Mouse (Mus musculus) ES-E14 (cell line): ENCODE results near the gene Cacna1d.

ENCODE experiments used
- CHD2 ChIP-seq: IDR thresholded peaks from 2 replicates; pipeline ENCODE4 v1.6.1; 2014; ENCODE audit warnings: mild to moderate bottlenecking, low read depth, low read length, inconsistent platforms
- HCFC1 ChIP-seq: IDR thresholded peaks from 2 replicates; pipeline ENCODE4 v1.6.1; 2012; ENCODE audit warnings: low read length, inconsistent platforms, borderline replicate concordance; ENCODE audit not compliant: insufficient read depth
- MAFK ChIP-seq: IDR thresholded peaks from 2 replicates; pipeline ENCODE4 v1.6.1; 2014; ENCODE audit warnings: mild to moderate bottlenecking, low read depth, low read length, inconsistent platforms; ENCODE audit not compliant: insufficient read depth
- ZC3H11A ChIP-seq: IDR thresholded peaks from 2 replicates; pipeline ENCODE4 v1.6.1; 2012; ENCODE audit warnings: low read depth, mild to moderate bottlenecking, inconsistent platforms, low read length, borderline replicate concordance
- ZNF384 ChIP-seq: IDR thresholded peaks from 2 replicates; pipeline ENCODE4 v1.6.1; 2012; ENCODE audit warnings: low read depth, low read length, inconsistent platforms

GRCm38 (mm10) chr14:30343740-30344139, 147.5 kb downstream of the Cacna1d start:
- TF ChIP-seq HCFC1 (no peak), ZNF384 (no peak), ZC3H11A (no peak), CHD2 (no peak), MAFK (no peak)
